Mouse (Mus musculus) cerebellum, adult 2 months (tissue): ENCODE results near the gene Mrpl30.

Experiments used
- CTCF ChIP-seq: fragments of 200-500 bp; IDR thresholded peaks from 2 replicates; pipeline ENCODE4 v1.5.1; 2011; ENCODE audit warnings: low read depth, mild to moderate bottlenecking, control low read depth, low read length, moderate library complexity, borderline replicate concordance; ENCODE audit not compliant: insufficient read depth
- POLR2A ChIP-seq: fragments of 200-500 bp; IDR thresholded peaks from 2 replicates; pipeline ENCODE4 v1.6.1; 2011; ENCODE audit warnings: low read length, control low read depth, borderline replicate concordance; ENCODE audit not compliant: insufficient read depth

DNA sequence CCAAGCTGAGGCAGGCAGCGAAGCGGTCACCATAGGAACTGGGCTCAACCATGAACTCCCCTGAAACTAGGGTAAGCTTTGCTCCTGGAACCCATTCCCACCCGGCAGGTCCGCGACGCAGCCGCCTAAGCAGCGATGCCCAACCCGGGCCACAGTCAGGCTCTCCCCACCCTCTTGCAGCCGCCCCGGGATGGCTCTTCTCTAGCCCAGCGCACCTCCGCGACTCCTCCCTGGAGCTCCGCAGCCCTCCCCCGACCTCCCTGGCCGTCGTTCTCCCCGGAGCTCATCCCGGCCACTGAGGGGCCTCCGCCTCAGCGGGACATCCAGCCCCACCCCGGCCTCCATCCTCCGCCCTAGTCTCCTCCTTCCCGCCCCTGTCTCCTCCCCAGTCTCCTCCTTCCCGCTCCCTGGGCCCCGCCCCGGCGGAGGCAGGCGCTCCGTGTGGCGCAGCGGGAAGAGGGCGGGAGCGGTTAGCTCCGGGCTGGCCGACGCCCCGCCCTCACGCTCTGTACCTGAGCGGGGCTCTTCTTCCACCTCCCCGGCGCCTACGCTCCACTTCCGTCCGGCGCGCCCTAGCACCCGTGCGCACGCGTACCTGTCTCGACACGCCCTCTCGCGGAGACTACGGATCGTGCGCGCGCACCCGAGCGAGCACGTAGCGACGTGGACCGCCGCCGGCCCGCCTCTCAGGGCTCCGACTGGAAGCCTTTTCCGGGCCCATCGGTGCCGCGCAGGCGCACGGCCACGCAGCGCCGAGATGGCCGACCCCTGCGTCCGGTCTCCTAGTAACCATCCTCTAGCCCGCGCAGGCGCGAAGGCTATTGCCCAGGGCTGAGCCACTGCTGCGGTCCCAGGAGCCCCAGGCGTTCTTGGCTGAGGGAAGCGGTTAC lies 25.5 kb upstream of the Mrpl30 start:
- TF ChIP-seq POLR2A (peak; percentile 98), CTCF (no peak)
